ENCODE assay signal across 9 mouse cellular contexts in genomic region chr10:67996171-67996570, GRCm38 (mm10). TPM values are rescaled to one million over a fixed set of nuclear protein-coding genes. Genes with fewer than 3 reads are reported as not detected.
DNase-seq lines count a peak whose midpoint lies in the region; ATAC-seq and TF ChIP-seq lines count a peak whose summit lies in the region.
"Had no signal": no experiment of that assay in that cellular context is flagged by ENCODE, and none has a peak within 500 bp of the region (broad histone marks: within the 10 kb centered on the region; RNA-seq: fewer than 3 reads in every experiment).

No protein-coding gene starts in this region.

- no peak for TF ChIP-seq EP300 in heart, adult 2 months (IDR thresholded peaks at IDR 0.05; ENCODE audit: insufficient read depth, low read depth, low read length)

- WGBS in heart, adult 2 months = 5% methylated on average over 1 of the region's 1 CpGs
- WGBS in midbrain, embryonic 14.5 days = 4% methylated on average over 1 of the region's 1 CpGs
- WGBS in midbrain, embryonic 13.5 days = 2% methylated on average over 1 of the region's 1 CpGs

- intact Hi-C loops in heart, adult 2 months (cut with DNase I) = loop anchor here (2.0 kb wide), 2 partner anchors 133 to 287 kb away; no protein-coding TSS in a partner anchor

- H3K9me3 ChIP-seq in midbrain, embryonic 14.5 days (ENCODE audit: control insufficient read depth, low read length) = no peaks in the 10 kb centered on the region
- H3K9me3 ChIP-seq in midbrain, embryonic 13.5 days = no peaks in the 10 kb centered on the region
- H3K9me3 ChIP-seq: midbrain, embryonic 12.5 days had no signal

- no peak for ATAC-seq in midbrain, embryonic 14.5 days (ENCODE audit: low FRiP score, low TSS enrichment)
- no peak for ATAC-seq in midbrain, embryonic 13.5 days

- H3K36me3 ChIP-seq in heart, adult 2 months (ENCODE audit: control insufficient read depth, insufficient read depth, low read length) = no peaks in the 10 kb centered on the region
- no peaks in the 10 kb centered on the region for H3K36me3 ChIP-seq in midbrain, embryonic 14.5 days (ENCODE audit: control insufficient read depth, insufficient read depth, low read length)
- H3K36me3 ChIP-seq in midbrain, embryonic 13.5 days = peaks cover 15% of the 10 kb centered on the region

- H3K4me3 ChIP-seq in heart, adult 2 months = no peak overlapping the region
- no peak overlapping the region for H3K4me3 ChIP-seq in midbrain, embryonic 14.5 days (replicated peaks; ENCODE audit: low read depth, low read length)
- H3K4me3 ChIP-seq in midbrain, embryonic 13.5 days (replicated peaks) = no peak overlapping the region
- H3K4me3 ChIP-seq: midbrain, embryonic 12.5 days had no signal

- H3K27me3 ChIP-seq in heart, adult 2 months (ENCODE audit: control insufficient read depth, insufficient read depth, low read length) = no peaks in the 10 kb centered on the region
- H3K27me3 ChIP-seq in midbrain, embryonic 14.5 days (ENCODE audit: control insufficient read depth, insufficient read depth, low read length) = no peaks in the 10 kb centered on the region
- no peaks in the 10 kb centered on the region for H3K27me3 ChIP-seq in midbrain, embryonic 13.5 days
- H3K27me3 ChIP-seq: midbrain, embryonic 12.5 days had no signal

- no peak overlapping the region for H3K27ac ChIP-seq in heart, adult 2 months
- H3K27ac ChIP-seq in midbrain, embryonic 14.5 days (replicated peaks; ENCODE audit: low read depth, low read length) = no peak overlapping the region
- no peak overlapping the region for H3K27ac ChIP-seq in midbrain, embryonic 13.5 days
- H3K27ac ChIP-seq: midbrain, embryonic 12.5 days had no signal

- H3K9ac ChIP-seq in heart, adult 2 months (ENCODE audit: low read depth, low read length) = no peak overlapping the region
- H3K9ac ChIP-seq in midbrain, embryonic 14.5 days (replicated peaks; ENCODE audit: low read length) = no peak overlapping the region
- no peak overlapping the region for H3K9ac ChIP-seq in midbrain, embryonic 13.5 days (replicated peaks)
- H3K9ac ChIP-seq: midbrain, embryonic 12.5 days had no signal

- TF ChIP-seq CTCF in heart, adult 2 months (IDR thresholded peaks at IDR 0.05) = peak; percentile 95

- no peaks in the 10 kb centered on the region for H3K79me2 ChIP-seq in heart, adult 2 months (replicated peaks; ENCODE audit: control insufficient read depth, insufficient read depth, low read length)

- peak in 1 of 2 experiments; percentile 8 for DNase-seq in heart, adult 2 months
- no peak for DNase-seq in heart, adult 8-10 months (ENCODE audit: low spot score)
- peak; percentile 78 for DNase-seq in midbrain, embryonic 14.5 days
- peak; percentile 76 for DNase-seq in embryo, embryonic 10.5 days (ENCODE audit: low spot score)
- DNase-seq in thymus, postnatal 14 days = peak; percentile 35
- no peak for DNase-seq in frontal cortex, postnatal 10 days (ENCODE audit: low spot score in 2 of 2)
- DNase-seq in urinary bladder, adult 2 months (ENCODE audit: low spot score) = no peak

- H3K4me2 ChIP-seq in midbrain, embryonic 14.5 days (ENCODE audit: low read length) = no peak overlapping the region
- H3K4me2 ChIP-seq in midbrain, embryonic 13.5 days (replicated peaks) = no peak overlapping the region
- H3K4me2 ChIP-seq: midbrain, embryonic 12.5 days had no signal

- peaks cover 2% of the 10 kb centered on the region for H3K4me1 ChIP-seq in heart, adult 2 months (ENCODE audit: control insufficient read depth, insufficient read depth, low read length)
- H3K4me1 ChIP-seq in midbrain, embryonic 14.5 days (ENCODE audit: control insufficient read depth, insufficient read depth, low read length) = no peaks in the 10 kb centered on the region
- H3K4me1 ChIP-seq in midbrain, embryonic 13.5 days (replicated peaks) = peaks cover 3% of the 10 kb centered on the region; the same call in 1 of the 2 replicates

- no peak for TF ChIP-seq POLR2A in heart, adult 2 months (IDR thresholded peaks at IDR 0.05; ENCODE audit: insufficient read depth, low read depth, low read length)

RNA-seq across cellular contexts. Expression of gene Rtkn2, which starts 16.8 kb away (rescaled TPM):
- under 1 TPM; 0.14 to 0.16 TPM for total RNA-seq in heart, adult 2 months (2021)
- 0.08 and 0.09 TPM in 2 replicates for polyA plus RNA-seq in heart, adult 2 months (2012; rRNA removed)
- under 1 TPM; 0.20 to 0.34 (median 0.28) TPM for total RNA-seq in heart, adult 8-10 months (2022)
- polyA plus RNA-seq in midbrain, embryonic 14.5 days (2014; fragmentation: Nextera tagmentation; extraction: Ambion mirVana) = 2.9 and 5.8 TPM in 2 replicates
- polyA plus RNA-seq in midbrain, embryonic 13.5 days (2015; fragmentation: Nextera tagmentation; extraction: Ambion mirVana) = 8.9 and 12.3 TPM in 2 replicates
- 0.26 and 0.34 TPM in 2 replicates for polyA plus RNA-seq in urinary bladder, adult 2 months (2012; rRNA removed)

Comparison
In these comparisons a context has a peak if more than half of its experiments do, and no peak if none do; other contexts are left out.
1. DNase-seq: peak in midbrain, embryonic 14.5 days (single experiment), embryo, embryonic 10.5 days (single experiment) and thymus, postnatal 14 days (single experiment); none in heart, adult 8-10 months (single experiment), frontal cortex, postnatal 10 days (0 of 2) and urinary bladder, adult 2 months (single experiment).